Mouse (Mus musculus) urinary bladder, adult 2 months (tissue): ENCODE measurements around the gene Ccdc137. TPM values are rescaled to one million over a fixed set of nuclear protein-coding genes. Genes with fewer than 3 reads are reported as not detected.
A peak's percentile ranks its signal among the peaks of the same experiment; 100 is the strongest.
"Not testable (repeated sequence)": the region's sequence is repeated elsewhere in the genome, so short reads cannot be mapped to it uniquely, and the experiment has no call there.

Experiments
- DNase-seq: peaks from one replicate; pipeline ENCODE4 v3.0.0; 2022; ENCODE audit warnings: low spot score
- polyA plus RNA-seq: library from polyadenylated mRNA; depleted of rRNA; stranded (reverse); fragments of >200 nt; gene quantifications from 2 replicates; pipeline ENCODE4 v1.2.3, GENCODE M21; 2012; rRNA removed

Ccdc137 gene
- 21.5 and 31.0 TPM in 2 replicates for polyA plus RNA-seq

DNA sequence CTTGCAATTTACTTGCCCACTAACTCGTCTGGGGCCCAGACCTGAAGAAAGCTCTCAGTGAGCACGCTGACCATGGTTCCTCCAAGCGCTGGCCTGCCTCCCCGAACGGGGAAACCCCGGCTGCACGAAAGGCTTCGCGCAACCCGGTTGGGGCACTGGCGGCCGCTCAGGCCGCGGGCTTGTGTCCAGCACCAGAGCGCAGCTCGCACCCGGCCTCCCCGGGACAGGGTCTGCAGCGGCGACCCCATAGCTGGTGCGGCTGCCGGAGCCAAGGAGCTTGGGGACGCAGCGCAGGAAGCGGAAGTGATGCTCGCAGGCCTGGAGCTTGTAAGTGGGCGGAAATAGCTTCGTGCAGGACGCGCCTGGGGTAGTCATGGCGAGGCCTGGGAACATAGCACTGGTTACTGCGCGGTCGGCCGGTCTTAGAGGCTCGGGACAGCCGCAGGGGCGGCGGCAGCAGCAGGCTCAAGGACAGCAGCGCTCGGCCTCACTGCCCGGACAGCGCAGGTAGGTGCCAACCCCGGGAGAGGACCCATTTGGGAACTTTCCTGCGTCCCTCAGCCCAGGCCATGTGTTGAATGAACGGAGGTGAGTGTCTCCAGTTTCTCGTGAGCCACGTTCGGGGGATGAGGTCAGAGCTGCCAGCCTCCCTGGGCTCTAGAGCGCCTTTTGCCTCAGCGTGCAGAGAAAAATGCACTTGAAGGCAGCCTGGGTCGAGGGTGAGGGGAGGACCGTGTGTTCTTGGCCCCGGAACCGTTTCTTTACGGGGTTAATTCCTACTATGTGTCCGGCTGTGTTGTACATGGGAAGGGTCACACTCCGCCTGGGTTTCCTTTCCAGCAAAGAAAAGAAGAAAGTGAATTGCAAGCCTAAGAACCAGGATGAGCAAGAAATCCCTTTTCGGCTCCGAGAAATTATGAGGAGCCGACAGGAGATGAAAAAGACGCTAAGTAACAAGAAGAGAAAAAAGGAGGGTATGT is at the start of gene Ccdc137, which contains the start of gene Oxld1:
Gene Ccdc137 (plus strand): TSS at position 344 of the 980 bp plus-strand sequence.
Gene Oxld1 (minus strand): TSS at position 297 of the 980 bp plus-strand sequence.
- peak; percentile 70 for DNase-seq

DNA sequence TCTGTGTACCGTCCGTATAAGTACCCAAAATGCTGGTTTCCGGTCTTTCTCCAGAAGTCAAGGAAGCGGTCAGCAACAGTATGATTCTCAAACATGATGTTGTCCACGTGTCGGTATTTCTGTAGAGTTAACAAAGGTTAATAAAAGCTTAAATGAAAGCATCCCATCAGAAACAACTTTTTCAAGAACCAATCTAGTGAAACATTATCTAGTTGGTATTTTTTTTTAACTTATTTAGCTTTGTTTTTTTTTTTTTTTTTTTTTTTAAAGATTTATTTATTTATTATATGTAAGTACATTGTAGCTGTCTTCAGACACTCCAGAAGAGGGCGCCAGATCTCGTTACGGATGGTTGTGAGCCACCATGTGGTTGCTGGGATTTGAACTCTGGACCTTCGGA is 44.3 kb upstream of the Ccdc137 start:
- not testable (repeated sequence) for DNase-seq

DNA sequence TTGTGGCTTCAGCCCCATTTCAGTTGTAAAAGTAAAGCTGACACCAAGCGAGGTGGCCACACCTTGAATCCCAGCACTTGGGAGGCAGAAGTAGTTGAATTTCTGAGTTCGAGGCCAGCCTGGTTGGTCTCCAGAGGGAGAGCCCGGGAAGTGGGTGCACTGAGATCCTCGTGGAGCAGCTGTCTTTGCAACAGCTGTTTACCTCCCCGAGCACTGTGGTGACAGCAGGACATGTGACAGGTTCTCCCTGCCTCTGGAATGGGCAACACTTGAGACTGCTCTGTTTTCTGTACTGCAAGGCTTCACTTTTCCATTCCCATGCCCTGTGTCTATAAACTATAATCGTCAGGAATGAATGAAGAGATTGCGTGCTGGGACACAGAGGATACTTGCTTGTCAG is 40.1 kb upstream of the Ccdc137 start:
- DNase-seq = no peak

DNA sequence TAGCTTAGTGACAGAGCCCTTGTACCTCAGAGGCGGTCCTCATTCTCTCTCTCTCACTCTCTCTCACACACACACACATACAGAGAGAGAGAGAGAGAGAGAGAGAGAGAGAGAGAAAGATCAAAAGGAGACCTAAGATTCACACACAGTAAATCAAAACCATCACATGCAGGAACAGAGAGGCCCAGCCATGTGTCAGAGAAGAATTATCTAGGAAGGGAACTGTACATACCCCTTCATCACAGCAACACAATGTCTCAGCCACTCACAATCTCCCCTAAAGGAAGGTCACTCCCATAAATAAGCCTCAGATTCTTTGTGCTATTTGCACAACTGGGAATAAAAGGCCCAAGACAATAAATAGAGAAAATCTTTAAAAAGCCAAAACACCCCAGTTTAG is 39.3 kb upstream of the Ccdc137 start:
- no peak for DNase-seq

DNA sequence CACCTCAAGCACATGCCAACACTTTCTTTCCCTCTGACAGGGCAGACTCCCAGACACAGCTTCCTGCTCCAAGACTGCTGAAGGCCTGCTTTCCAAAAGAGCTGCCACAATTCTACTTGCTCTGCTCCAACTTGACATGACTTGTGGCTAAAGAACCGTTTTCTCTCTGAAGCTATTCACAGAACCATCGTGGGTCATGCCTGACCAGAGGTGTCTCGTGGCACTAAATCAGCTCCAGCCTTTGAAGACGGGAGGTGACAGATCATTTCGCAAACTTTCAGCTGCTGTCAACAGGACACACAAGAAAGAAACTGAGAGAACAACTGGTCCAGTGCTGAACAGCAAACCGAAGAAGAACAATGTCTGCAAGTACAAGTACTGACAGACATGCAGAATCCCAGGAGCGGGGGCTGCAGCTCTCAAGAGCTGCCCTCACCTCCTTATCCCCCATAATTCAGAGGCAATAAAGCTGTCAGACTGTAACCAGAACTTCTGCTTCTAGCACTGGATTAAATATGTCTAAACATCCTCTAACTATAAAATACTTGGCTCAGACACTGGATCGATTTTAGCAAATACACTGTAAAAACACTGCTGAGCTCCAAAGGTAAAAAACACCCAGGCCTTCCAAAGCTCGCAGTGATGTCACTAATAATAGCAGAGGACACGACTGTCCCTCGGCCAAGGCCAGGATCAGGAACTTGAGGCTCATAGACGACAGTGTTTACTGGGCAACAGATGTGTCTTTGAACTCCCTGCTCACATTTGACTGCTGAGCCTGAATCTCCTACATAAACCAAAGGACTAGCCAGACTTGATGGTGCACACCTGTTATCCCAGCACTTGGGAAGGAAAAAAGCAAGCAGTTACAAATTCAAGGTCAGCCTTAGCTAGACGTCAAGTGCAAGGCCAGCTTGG is 35.0 kb upstream of the Ccdc137 start:
- no peak for DNase-seq

DNA sequence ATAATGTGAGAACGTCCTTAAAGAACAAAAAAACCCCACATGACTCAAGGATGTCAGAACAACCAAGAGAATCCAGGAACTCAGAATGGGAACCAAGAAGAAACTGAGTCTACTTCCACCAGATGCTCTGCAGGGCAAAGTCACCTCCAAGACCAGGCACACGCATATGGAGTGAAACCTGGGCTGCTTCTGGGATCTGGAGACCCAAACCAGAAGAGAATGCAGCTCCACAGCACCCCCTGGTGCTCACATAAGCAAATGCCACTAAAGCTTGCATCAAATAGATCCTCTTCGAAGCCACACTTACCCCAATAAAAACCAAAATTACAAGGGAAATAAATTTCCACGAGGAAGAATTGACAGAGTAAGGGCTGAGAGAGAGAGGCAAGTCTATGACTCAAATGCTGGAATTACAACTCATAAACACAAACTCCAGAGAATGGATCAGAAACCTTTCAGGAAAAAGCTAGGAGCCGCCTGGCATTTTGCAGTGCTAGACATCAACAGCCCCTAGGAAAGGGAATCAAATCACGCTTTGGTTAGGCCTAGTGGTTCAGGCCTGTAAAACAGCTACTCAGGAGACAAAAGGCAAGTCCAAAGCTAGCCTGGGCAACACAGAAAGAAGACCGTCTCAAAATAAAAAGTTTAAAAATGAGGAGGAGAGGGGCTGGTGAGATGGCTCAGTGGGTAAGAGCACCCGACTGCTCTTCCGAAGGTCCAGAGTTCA is 34.2 kb upstream of the Ccdc137 start:
- no peak for DNase-seq

DNA sequence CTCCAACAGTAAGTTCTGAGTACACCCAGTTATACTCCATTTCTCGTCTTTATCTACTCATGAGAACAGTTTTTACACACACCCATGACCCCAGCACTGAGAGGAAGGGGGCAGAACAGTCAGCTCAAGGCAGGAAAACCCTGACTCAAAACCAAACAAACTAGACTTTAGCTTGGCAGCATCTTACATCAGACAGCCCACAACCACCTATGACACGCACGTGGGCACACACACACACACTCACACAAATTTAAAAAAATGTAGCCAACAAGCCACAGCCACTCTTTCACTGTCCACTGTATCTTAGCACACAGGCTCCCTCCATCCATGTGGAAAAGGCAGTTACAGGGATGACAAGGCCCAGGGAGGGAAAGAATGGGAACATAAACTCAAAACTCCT is 31.2 kb upstream of the Ccdc137 start:
- DNase-seq = no peak

DNA sequence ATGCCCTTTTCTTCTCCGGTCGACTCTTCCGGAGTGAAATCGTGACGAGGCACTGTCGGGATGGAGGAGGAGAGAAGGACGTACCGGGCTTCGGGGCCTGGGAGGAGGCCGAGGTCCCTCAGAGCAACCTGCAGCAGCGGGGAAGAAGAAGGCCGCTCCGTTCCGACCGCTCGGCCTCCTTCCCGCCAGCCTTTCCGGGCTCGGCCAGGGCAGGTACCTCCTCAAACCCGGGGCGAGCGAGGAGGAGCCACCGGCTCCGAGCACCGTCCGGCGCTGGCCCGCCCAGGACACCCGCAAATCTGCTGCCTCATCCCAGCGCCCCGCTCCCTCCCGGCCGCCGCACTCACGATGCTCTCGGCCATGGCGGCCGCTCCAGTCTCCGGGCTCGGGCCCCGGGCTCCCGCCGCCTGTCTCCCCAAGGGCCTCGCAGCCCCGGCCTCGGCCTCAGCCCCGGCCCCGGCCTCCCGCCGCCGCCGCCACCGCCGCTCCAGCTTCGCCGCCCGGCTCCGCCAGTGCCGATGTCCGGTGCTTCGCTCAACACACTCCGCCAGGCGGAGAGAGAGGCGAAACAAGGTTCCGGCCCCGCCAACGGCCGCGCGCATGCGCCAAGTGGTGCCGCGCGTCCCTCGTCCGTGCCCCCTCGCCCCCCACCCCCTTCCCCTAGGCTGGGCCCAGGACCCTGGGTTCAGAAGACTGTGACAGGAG is 20.6 kb upstream of the Ccdc137 start, which contains the start of gene Nploc4:
Gene Nploc4 (minus strand): TSS at position 557 of the 705 bp plus-strand sequence.
- DNase-seq = peak; percentile 84

DNA sequence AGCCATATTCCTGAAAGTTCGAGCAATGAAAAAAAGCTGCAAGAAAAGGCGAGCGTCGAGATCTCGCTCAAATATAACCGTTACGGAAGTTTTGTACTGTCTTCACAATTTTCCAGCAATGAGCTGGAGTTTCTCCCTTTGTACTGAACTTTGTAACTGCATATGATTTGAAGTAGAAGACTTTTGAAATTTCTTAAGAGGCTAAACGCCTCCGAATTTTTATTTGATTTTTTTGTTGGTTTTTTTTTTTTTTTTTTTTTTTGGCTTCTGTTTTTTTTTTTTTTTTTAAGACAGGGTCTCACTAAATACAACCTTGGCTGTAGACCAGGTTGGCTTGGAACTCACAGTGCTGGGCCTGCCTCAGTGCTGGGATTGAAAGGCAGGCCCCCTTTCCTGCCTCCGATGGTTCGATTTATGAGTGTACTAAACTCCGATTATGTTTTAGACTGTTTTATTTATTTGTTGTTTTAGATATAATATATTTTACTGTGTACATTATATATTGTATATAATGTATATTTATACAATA is 20.0 kb upstream of the Ccdc137 start:
- no peak for DNase-seq

DNA sequence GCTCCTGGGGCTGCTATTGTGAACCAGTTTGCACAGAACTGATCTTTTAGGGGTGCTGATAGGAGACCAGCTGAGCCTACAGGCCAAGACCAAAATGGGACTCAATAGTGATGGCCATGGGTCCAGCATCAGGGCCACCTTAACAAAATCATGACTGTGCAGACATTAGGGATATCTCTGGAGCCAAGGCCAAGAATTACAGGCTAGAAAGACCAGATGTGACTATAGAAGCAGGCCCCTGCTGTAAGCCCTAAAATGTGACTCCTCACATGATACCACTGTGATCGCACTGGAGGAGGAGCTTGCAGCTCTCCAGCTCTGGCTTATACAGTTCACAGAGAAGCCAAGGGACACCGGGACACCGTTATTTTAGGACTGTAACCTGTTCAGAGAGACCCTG is 15.6 kb upstream of the Ccdc137 start, which contains the start of gene Tspan10:
Gene Tspan10 (plus strand): TSS at position 301 of the 400 bp plus-strand sequence.
- DNase-seq = no peak

DNA sequence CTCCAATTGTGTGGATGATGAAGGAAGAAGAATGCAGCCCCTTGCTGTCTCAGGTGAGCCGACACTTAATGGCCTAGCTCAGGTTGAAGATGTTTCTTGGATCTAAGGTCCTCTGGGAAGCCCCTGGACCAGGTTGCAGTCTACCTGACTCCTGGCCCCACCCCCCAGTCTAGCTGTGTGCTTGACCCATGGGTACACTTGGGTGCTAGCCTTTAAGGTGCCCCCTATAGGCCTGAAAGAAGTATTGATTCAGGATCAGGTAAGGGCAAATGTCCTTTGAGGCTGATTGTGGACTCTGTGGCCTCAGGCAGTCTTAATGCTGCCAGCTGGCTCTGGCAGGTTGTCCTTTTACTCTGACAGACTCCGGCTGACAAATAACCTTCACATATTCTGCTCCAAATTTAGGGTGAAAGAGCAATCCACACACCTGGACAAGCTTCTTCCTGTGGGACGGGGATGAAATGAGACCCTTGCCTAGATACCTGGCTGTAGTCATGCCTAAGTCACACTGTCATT is 15.1 kb upstream of the Ccdc137 start:
- no peak for DNase-seq

DNA sequence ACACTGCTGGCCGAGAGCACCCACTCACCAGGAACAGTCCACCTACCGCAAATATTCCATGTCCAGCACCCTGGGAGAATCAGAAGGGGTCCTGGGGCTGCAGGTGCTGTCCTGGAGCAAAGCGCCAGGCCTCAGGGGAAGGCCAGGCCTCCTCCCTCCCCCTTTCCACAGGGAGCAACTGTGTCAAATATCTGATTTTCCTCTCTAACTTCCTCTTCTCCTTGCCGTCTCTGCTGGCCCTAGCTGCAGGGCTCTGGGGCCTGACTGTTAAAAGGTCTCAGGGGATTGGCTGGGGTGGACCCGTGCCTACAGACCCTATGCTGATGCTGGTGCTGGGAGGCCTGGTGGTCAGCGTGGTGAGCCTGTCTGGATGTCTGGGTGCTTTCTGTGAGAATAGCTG is 13.8 kb upstream of the Ccdc137 start:
- no peak for DNase-seq

DNA sequence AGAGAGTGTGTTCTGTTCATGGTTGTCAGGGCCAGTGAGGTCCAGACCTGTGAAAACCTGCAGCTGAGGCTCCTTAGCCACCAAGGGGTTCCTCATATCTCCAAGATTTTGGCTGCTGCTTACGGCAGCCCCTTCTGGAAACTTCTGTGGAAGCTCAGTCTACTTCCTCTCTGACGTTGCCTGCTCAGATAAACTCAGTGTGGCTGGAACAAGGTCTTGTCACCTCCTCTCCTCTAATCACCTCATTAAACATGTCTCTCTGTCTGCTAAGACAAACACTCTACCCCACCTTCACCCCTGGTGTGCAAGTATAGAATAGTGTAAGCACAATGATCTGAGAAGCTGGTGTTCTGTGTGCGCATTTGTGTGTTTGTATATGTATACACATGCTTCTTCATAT is 12.4 kb upstream of the Ccdc137 start:
- DNase-seq = no peak

DNA sequence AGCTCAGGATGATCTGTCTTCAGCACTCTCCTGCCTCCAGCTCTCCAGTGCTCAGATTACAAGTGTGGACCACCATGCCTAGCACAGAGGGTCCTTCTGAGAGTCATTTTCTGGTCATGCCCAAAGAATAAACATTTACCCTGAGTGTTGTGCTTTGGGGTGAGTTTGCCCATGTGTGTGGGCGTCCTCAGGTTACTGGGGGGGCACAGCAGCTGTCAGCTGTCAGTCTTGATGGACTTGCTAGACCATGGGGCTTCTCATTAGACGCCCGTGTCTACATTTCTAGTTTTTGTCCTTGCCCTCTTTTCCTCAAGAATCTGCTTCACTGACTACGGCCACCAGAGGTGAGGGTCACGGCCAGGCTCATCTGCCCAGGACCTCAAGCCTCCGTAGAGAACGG is 10.7 kb upstream of the Ccdc137 start:
- DNase-seq = no peak

DNA sequence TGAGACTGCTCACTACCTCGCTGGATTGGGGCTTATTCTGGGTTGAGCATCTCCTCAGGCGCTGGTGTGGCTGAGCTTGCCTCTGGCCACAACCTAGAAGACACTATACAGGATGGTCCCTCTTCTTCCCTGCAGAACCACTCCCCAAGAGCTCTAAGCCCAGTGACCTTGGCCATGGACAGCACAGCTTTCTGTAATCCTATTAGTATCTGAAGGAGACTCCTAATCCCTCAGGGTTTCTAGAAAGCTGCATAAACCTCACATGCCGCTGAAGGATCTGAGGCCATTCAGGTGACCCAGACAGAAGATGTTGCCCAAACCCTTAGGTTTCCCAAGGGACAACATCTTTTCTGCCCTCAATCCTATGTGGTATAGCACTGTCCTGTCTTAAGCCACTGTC is 5.7 kb upstream of the Ccdc137 start:
- DNase-seq = no peak

DNA sequence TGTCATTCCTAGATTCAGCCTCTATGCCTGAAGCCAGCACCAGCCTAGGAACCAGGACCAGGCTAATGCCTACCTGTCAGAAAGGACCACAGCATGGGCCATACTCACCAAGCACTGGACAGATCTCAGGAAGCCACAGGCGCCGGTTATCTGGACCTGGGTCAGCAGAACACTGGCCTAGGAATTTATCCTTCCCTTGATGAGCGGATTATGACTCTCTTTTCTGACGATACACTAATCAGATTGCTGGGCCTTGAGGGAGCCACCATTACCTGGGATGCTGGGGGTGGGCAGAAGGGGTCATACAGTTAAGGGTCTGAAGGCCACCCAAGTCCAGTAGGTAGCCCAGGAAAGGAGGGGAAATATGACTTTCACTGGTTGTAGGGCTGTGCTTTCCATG is 4.6 kb upstream of the Ccdc137 start, which contains the start of gene Pde6g:
Gene Pde6g (minus strand): TSS at position 195 of the 400 bp plus-strand sequence.
- no peak for DNase-seq

DNA sequence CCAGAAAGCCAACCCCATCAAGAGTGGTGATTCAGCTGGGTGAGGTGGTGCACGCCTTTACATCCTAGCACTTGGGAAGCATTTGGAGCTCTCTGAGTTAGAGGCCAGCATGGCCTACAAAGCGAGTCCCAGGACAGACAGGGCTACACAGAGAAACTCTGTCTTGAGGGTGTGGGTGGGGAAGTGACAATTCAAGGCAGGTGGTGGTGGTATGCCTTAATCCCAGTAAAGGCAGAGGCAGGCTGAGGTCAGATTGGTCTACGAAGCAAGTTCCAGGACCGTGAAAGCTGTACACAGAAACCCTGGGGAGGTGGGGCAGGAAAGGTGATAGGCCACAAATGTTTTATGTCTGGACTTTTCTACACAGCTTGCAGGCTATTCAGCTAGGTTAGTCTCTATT is 3.0 kb upstream of the Ccdc137 start:
- no peak for DNase-seq

DNA sequence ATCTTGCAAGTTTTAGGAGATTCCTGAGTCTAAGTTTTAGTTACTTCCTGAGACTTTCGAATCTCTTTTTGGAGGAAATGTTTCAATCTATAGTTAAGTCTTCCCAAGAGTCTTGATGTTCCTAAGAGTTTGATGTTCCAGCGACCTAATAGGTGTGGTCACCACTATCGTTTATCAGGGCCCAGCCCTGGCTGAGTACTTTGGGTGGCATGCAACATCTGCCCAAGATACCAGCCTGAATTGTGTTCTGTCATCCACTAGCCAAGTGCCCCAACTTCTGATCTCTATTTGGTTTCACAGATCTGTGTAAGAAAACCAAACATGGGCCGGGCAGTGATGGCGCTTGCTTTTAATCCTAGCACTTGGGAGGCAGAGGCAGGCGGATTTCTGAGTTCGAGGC is 2.5 kb upstream of the Ccdc137 start:
- no peak for DNase-seq

DNA sequence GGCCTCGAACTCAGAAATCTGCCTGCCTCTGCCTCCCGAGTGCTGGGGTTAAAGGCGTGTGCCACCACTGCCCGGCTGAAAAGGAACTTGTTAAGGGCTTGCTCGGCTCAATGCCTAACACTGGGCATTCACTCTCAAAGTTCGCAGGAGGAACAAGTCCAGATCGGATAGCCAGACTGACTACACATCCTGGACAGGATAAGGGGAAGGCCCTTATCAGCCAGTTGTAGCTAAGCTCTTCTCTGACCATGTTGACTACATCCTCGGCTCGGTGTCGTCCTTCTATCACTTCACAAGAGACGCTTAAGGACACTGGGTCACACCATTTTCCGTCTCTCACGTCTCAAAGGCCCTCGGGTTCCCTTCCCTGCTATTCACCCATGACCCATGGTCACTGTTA is 545 bp upstream of the Ccdc137 start:
- DNase-seq = no peak
